In genomic region chr11:118322647-118323046, GRCm38 (mm10) we compare ENCODE assay signal across 29 mouse cellular contexts. TPM values are rescaled to one million over a fixed set of nuclear protein-coding genes. Genes with fewer than 3 reads are reported as not detected.
DNase-seq lines count a peak whose midpoint lies in the region; ATAC-seq and TF ChIP-seq lines count a peak whose summit lies in the region.
"Had no signal": no experiment of that assay in that cellular context is flagged by ENCODE, and none has a peak within 500 bp of the region (broad histone marks: within the 10 kb centered on the region; RNA-seq: fewer than 3 reads in every experiment).

No protein-coding gene starts in this region.

- WGBS in midbrain, embryonic 10.5 days, result 69% methylated on average over 3 of the region's 3 CpGs
- WGBS in midbrain, embryonic 14.5 days, result 61% methylated on average over 3 of the region's 3 CpGs
- WGBS in limb, embryonic 10.5 days, result 66% methylated on average over 3 of the region's 3 CpGs
- 39% methylated on average over 3 of the region's 3 CpGs for WGBS in cerebellum, adult 2 months

- H3K4me3 ChIP-seq in midbrain, embryonic 10.5 days, result no peak overlapping the region
- H3K4me3 ChIP-seq in midbrain, embryonic 14.5 days (replicated peaks; ENCODE audit: low read depth, low read length), result no peak overlapping the region
- no peak overlapping the region for H3K4me3 ChIP-seq in limb, embryonic 10.5 days
- no peak overlapping the region for H3K4me3 ChIP-seq in cerebellum, adult 2 months (replicated peaks; ENCODE audit: insufficient read depth, low read depth, low read length)
- H3K4me3 ChIP-seq: embryonic facial prominence, embryonic 13.5 days; erythroblast, embryonic 14.5 days; forebrain, embryonic 13.5 days; heart, adult 2 months; heart, embryonic 13.5 days; hindbrain, embryonic 13.5 days; liver, embryonic 12.5 days; neural tube, embryonic 15.5 days had no signal

- H3K27ac ChIP-seq in midbrain, embryonic 10.5 days (replicated peaks), result 0 out of 2 replicates have a peak overlapping the region, but pooled peaks have one; percentile 13
- no peak overlapping the region for H3K27ac ChIP-seq in midbrain, embryonic 14.5 days (replicated peaks; ENCODE audit: low read depth, low read length)
- H3K27ac ChIP-seq in limb, embryonic 10.5 days, result peak overlapping the region; percentile 61; the same call in 1 of the 2 replicates
- no peak overlapping the region for H3K27ac ChIP-seq in cerebellum, adult 2 months (ENCODE audit: insufficient read depth, low read length)
- H3K27ac ChIP-seq: embryonic facial prominence, embryonic 13.5 days; forebrain, embryonic 13.5 days; heart, adult 2 months; heart, embryonic 13.5 days; liver, embryonic 12.5 days had no signal

- no peak overlapping the region for H3K4me2 ChIP-seq in midbrain, embryonic 14.5 days (ENCODE audit: low read length)
- H3K4me2 ChIP-seq: embryonic facial prominence, embryonic 13.5 days; forebrain, embryonic 13.5 days; heart, embryonic 13.5 days; hindbrain, embryonic 13.5 days; liver, embryonic 12.5 days; neural tube, embryonic 15.5 days had no signal

- peak; percentile 89 for DNase-seq in heart, adult 11 months
- DNase-seq in heart, adult 18-20 months, result no peak
- DNase-seq in midbrain, embryonic 10.5 days (ENCODE audit: low spot score), result no peak
- no peak for DNase-seq in midbrain, embryonic 14.5 days
- no peak for DNase-seq in limb, embryonic 10.5 days (ENCODE audit: low spot score)
- no peak for DNase-seq in layer of hippocampus, adult 8-10 months (ENCODE audit: low spot score in 2 of 2)
- DNase-seq in cerebellum, adult 2 months, result no peak
- DNase-seq: adrenal gland, postnatal 36 days; cerebellum, adult 18-20 months; cerebellum, postnatal 25 days; embryo, embryonic 11 days; gastrocnemius, postnatal 10 days; heart, adult 2 months; heart, postnatal 14 days; lung, postnatal 10 days; right cerebral cortex, postnatal 14 days had no signal

- TF ChIP-seq POLR2A in cerebellum, adult 2 months (IDR thresholded peaks at IDR 0.05; ENCODE audit: borderline replicate concordance, insufficient read depth, low read length), result no peak

- TF ChIP-seq CTCF in cerebellum, adult 2 months (IDR thresholded peaks at IDR 0.05; ENCODE audit: borderline replicate concordance, insufficient read depth, low read depth, low read length), result no peak

- no peaks in the 10 kb centered on the region for H3K9me3 ChIP-seq in midbrain, embryonic 10.5 days (replicated peaks)
- no peaks in the 10 kb centered on the region for H3K9me3 ChIP-seq in midbrain, embryonic 14.5 days (ENCODE audit: control insufficient read depth, low read length)
- H3K9me3 ChIP-seq in limb, embryonic 10.5 days (replicated peaks), result no peaks in the 10 kb centered on the region
- H3K9me3 ChIP-seq: embryonic facial prominence, embryonic 13.5 days; forebrain, embryonic 13.5 days; heart, embryonic 13.5 days; hindbrain, embryonic 13.5 days; liver, embryonic 12.5 days; neural tube, embryonic 15.5 days had no signal

- peaks cover 29% of the 10 kb centered on the region for H3K36me3 ChIP-seq in midbrain, embryonic 10.5 days
- H3K36me3 ChIP-seq in midbrain, embryonic 14.5 days (ENCODE audit: control insufficient read depth, insufficient read depth, low read length), result peaks cover 17% of the 10 kb centered on the region
- peaks cover 43% of the 10 kb centered on the region for H3K36me3 ChIP-seq in limb, embryonic 10.5 days
- H3K36me3 ChIP-seq: liver, embryonic 12.5 days had no signal

- ATAC-seq in midbrain, embryonic 14.5 days (ENCODE audit: low FRiP score, low TSS enrichment), result no peak
- ATAC-seq: CD4-positive, CD25-positive, alpha-beta regulatory T cell, adult 4 months; forebrain, embryonic 13.5 days; intestine, embryonic 16.5 days; liver, embryonic 12.5 days; midbrain, embryonic 16.5 days had no signal

- no peaks in the 10 kb centered on the region for H3K27me3 ChIP-seq in midbrain, embryonic 10.5 days (ENCODE audit: low read depth, poor library complexity, severe bottlenecking)
- H3K27me3 ChIP-seq in midbrain, embryonic 14.5 days (ENCODE audit: control insufficient read depth, insufficient read depth, low read length), result no peaks in the 10 kb centered on the region
- H3K27me3 ChIP-seq in limb, embryonic 10.5 days (ENCODE audit: low read depth, poor library complexity, severe bottlenecking), result no peaks in the 10 kb centered on the region
- no peaks in the 10 kb centered on the region for H3K27me3 ChIP-seq in cerebellum, adult 2 months (ENCODE audit: control insufficient read depth, insufficient read depth, low read length)
- H3K27me3 ChIP-seq: embryonic facial prominence, embryonic 13.5 days; forebrain, embryonic 13.5 days; heart, embryonic 13.5 days; hindbrain, embryonic 13.5 days; liver, embryonic 12.5 days; neural tube, embryonic 15.5 days; Patski had no signal

- H3K9ac ChIP-seq in midbrain, embryonic 14.5 days (replicated peaks; ENCODE audit: low read length), result no peak overlapping the region
- H3K9ac ChIP-seq: embryonic facial prominence, embryonic 13.5 days; forebrain, embryonic 13.5 days; heart, embryonic 13.5 days; hindbrain, embryonic 13.5 days; liver, embryonic 12.5 days; neural tube, embryonic 15.5 days had no signal

- peaks cover 39% of the 10 kb centered on the region for H3K4me1 ChIP-seq in midbrain, embryonic 10.5 days
- peaks cover 21% of the 10 kb centered on the region for H3K4me1 ChIP-seq in midbrain, embryonic 14.5 days (ENCODE audit: control insufficient read depth, insufficient read depth, low read length)
- peaks cover 60% of the 10 kb centered on the region for H3K4me1 ChIP-seq in limb, embryonic 10.5 days
- peaks cover 9% of the 10 kb centered on the region for H3K4me1 ChIP-seq in cerebellum, adult 2 months (ENCODE audit: control insufficient read depth, insufficient read depth, low read length)

RNA-seq across cellular contexts. Expression of gene Cep295nl, which starts 19.7 kb away (rescaled TPM):
- under 1 TPM; 0.39 to 0.42 TPM for total RNA-seq in heart, adult 18-20 months (2021)
- 0.06 and 0.21 TPM in 2 replicates for polyA plus RNA-seq in midbrain, embryonic 10.5 days (2016; fragmentation: Nextera tagmentation; extraction: Ambion mirVana)
- polyA plus RNA-seq in midbrain, embryonic 14.5 days (2014; fragmentation: Nextera tagmentation; extraction: Ambion mirVana), result 0.21 and 0.22 TPM in 2 replicates
- 0.61 and 1.1 TPM in 2 replicates for polyA plus RNA-seq in limb, embryonic 10.5 days (2016; fragmentation: Nextera tagmentation; extraction: Ambion mirVana)
- total RNA-seq in layer of hippocampus, adult 8-10 months (2022), result 1 to 10 TPM; 1.5 to 2.2 (median 2.1) TPM
- 0.21 and 0.49 TPM in 2 replicates for polyA plus RNA-seq in cerebellum, adult 2 months (2012; rRNA removed)
- total RNA-seq: megakaryocyte progenitor cell, adult 5-6 weeks had no signal
- polyA plus RNA-seq: erythroblast, embryonic 14.5 days; spleen, adult 2 months had no signal

RNA-seq across cellular contexts. Expression of gene Usp36, which starts 32.6 kb away (rescaled TPM):
- total RNA-seq in heart, adult 18-20 months (2021), result 10 to 100 TPM; 12.3 to 12.4 TPM
- 20.4 and 23.6 TPM in 2 replicates for polyA plus RNA-seq in midbrain, embryonic 10.5 days (2016; fragmentation: Nextera tagmentation; extraction: Ambion mirVana)
- polyA plus RNA-seq in midbrain, embryonic 14.5 days (2014; fragmentation: Nextera tagmentation; extraction: Ambion mirVana), result 11.7 and 13.4 TPM in 2 replicates
- polyA plus RNA-seq in limb, embryonic 10.5 days (2016; fragmentation: Nextera tagmentation; extraction: Ambion mirVana), result 25.6 and 27.4 TPM in 2 replicates
- total RNA-seq in layer of hippocampus, adult 8-10 months (2022), result 10 to 100 TPM; 28.7 to 33.8 (median 30.8) TPM
- 33.6 and 33.8 TPM in 2 replicates for polyA plus RNA-seq in cerebellum, adult 2 months (2012; rRNA removed)

RNA-seq across cellular contexts. Expression of gene Timp2, which starts 32.9 kb away (rescaled TPM):
- 100 to 1,000 TPM in 1 of 2 experiments, 10 to 100 TPM in 1; 75.0 to 102 TPM for total RNA-seq in heart, adult 18-20 months (2021)
- 29.0 and 32.1 TPM in 2 replicates for polyA plus RNA-seq in midbrain, embryonic 10.5 days (2016; fragmentation: Nextera tagmentation; extraction: Ambion mirVana)
- 71.3 and 81.8 TPM in 2 replicates for polyA plus RNA-seq in midbrain, embryonic 14.5 days (2014; fragmentation: Nextera tagmentation; extraction: Ambion mirVana)
- polyA plus RNA-seq in limb, embryonic 10.5 days (2016; fragmentation: Nextera tagmentation; extraction: Ambion mirVana), result 35.4 and 49.6 TPM in 2 replicates
- 100 to 1,000 TPM; 225 to 284 (median 259) TPM for total RNA-seq in layer of hippocampus, adult 8-10 months (2022)
- polyA plus RNA-seq in cerebellum, adult 2 months (2012; rRNA removed), result 119 and 137 TPM in 2 replicates

Comparison
In these comparisons a context has a peak if more than half of its experiments do, and no peak if none do; other contexts are left out.
1. H3K27ac ChIP-seq: peak in midbrain, embryonic 10.5 days (single experiment) and limb, embryonic 10.5 days (single experiment); none in midbrain, embryonic 14.5 days (single experiment) and cerebellum, adult 2 months (single experiment).